8 mouse cellular contexts compared by ENCODE assay signal in genomic region chr11:60418473-60418803, GRCm38 (mm10). TPM values are rescaled to one million over a fixed set of nuclear protein-coding genes. Genes with fewer than 3 reads are reported as not detected.
DNase-seq lines count a peak whose midpoint lies in the region; ATAC-seq and TF ChIP-seq lines count a peak whose summit lies in the region.

No protein-coding gene starts in this region.

- TF ChIP-seq CTCF in lung, embryonic 14.5 days (IDR thresholded peaks at IDR 0.05; ENCODE audit: low read depth): no peak

- H3K27ac ChIP-seq in lung, embryonic 14.5 days (ENCODE audit: low read depth): no peak overlapping the region
- peak overlapping the region; percentile 96 for H3K27ac ChIP-seq in embryonic facial prominence, embryonic 10.5 days (replicated peaks)
- H3K27ac ChIP-seq in hindbrain, embryonic 16.5 days (ENCODE audit: low read depth, low read length): no peak overlapping the region
- peak overlapping the region; percentile 89 for H3K27ac ChIP-seq in liver, embryonic 13.5 days

- peak; percentile 12 for DNase-seq in lung, embryonic 14.5 days
- no peak for DNase-seq in lung, adult 18-20 months
- peak; percentile 13 for DNase-seq in embryonic facial prominence, embryonic 10.5 days (ENCODE audit: low spot score)
- peak; percentile 46 for DNase-seq in liver, embryonic 13.5 days
- peak; percentile 8 for DNase-seq in splenic B cell, adult 2 months (ENCODE audit: low read depth, low spot score)
- no peak for DNase-seq in right cerebral cortex, adult 18-20 months
- DNase-seq in gastrocnemius, postnatal 4 days (ENCODE audit: low spot score in 2 of 2): no peak

- H3K4me2 ChIP-seq in lung, embryonic 14.5 days: peak overlapping the region; percentile 96
- peak overlapping the region; percentile 76 for H3K4me2 ChIP-seq in hindbrain, embryonic 16.5 days (ENCODE audit: low read length)
- peak overlapping the region; percentile 89 for H3K4me2 ChIP-seq in liver, embryonic 13.5 days

- 8% methylated on average over 6 of the region's 6 CpGs for WGBS in lung, embryonic 14.5 days
- WGBS in embryonic facial prominence, embryonic 10.5 days: 17% methylated on average over 6 of the region's 6 CpGs
- 27% methylated on average over 6 of the region's 6 CpGs for WGBS in hindbrain, embryonic 16.5 days
- 2% methylated on average over 6 of the region's 6 CpGs for WGBS in liver, embryonic 13.5 days (ENCODE audit: insufficient replicate concordance)

- no peaks in the 10 kb centered on the region for H3K9me3 ChIP-seq in lung, embryonic 14.5 days (ENCODE audit: low read depth, low read length)
- no peaks in the 10 kb centered on the region for H3K9me3 ChIP-seq in embryonic facial prominence, embryonic 10.5 days
- no peaks in the 10 kb centered on the region for H3K9me3 ChIP-seq in hindbrain, embryonic 16.5 days (ENCODE audit: control insufficient read depth, low read length)
- no peaks in the 10 kb centered on the region for H3K9me3 ChIP-seq in liver, embryonic 13.5 days (replicated peaks)

- peak overlapping the region; percentile 93 for H3K4me3 ChIP-seq in lung, embryonic 14.5 days (ENCODE audit: low read depth, low read length)
- H3K4me3 ChIP-seq in embryonic facial prominence, embryonic 10.5 days: peak overlapping the region; percentile 98
- peak overlapping the region; percentile 80 for H3K4me3 ChIP-seq in hindbrain, embryonic 16.5 days (ENCODE audit: low read length)
- H3K4me3 ChIP-seq in liver, embryonic 13.5 days (replicated peaks): peak overlapping the region; percentile 91

- H3K9ac ChIP-seq in lung, embryonic 14.5 days: peak overlapping the region; percentile 93
- peak overlapping the region; percentile 88; the same call in 1 of the 2 replicates for H3K9ac ChIP-seq in hindbrain, embryonic 16.5 days (ENCODE audit: low read depth, low read length)
- peak overlapping the region; percentile 94 for H3K9ac ChIP-seq in liver, embryonic 13.5 days

- no peak for ATAC-seq in lung, embryonic 14.5 days (ENCODE audit: insufficient read depth)
- ATAC-seq in hindbrain, embryonic 16.5 days: no peak
- ATAC-seq in liver, embryonic 13.5 days (ENCODE audit: low read depth): no peak

- peaks cover 11% of the 10 kb centered on the region; the same call in 1 of the 2 replicates for H3K4me1 ChIP-seq in lung, embryonic 14.5 days (ENCODE audit: insufficient read depth)
- peaks cover 37% of the 10 kb centered on the region for H3K4me1 ChIP-seq in embryonic facial prominence, embryonic 10.5 days
- peaks cover 23% of the 10 kb centered on the region for H3K4me1 ChIP-seq in hindbrain, embryonic 16.5 days (ENCODE audit: control insufficient read depth, insufficient read depth, low read depth, low read length)
- peaks cover 41% of the 10 kb centered on the region for H3K4me1 ChIP-seq in liver, embryonic 13.5 days (replicated peaks)

- no peaks in the 10 kb centered on the region for H3K27me3 ChIP-seq in lung, embryonic 14.5 days (ENCODE audit: insufficient read depth, low read length)
- H3K27me3 ChIP-seq in embryonic facial prominence, embryonic 10.5 days (replicated peaks; ENCODE audit: low read depth, poor library complexity, severe bottlenecking): no peaks in the 10 kb centered on the region
- H3K27me3 ChIP-seq in hindbrain, embryonic 16.5 days (replicated peaks; ENCODE audit: control insufficient read depth, insufficient read depth, low read length): no peaks in the 10 kb centered on the region
- H3K27me3 ChIP-seq in liver, embryonic 13.5 days: no peaks in the 10 kb centered on the region
- H3K27me3 ChIP-seq in splenic B cell, adult 2 months (ENCODE audit: control insufficient read depth, insufficient read depth, low read length, poor library complexity, severe bottlenecking): no peaks in the 10 kb centered on the region

- no peaks in the 10 kb centered on the region for H3K36me3 ChIP-seq in lung, embryonic 14.5 days (ENCODE audit: insufficient read depth)
- peaks cover 3% of the 10 kb centered on the region; the same call in 1 of the 2 replicates for H3K36me3 ChIP-seq in embryonic facial prominence, embryonic 10.5 days (replicated peaks)
- no peaks in the 10 kb centered on the region for H3K36me3 ChIP-seq in hindbrain, embryonic 16.5 days (ENCODE audit: control insufficient read depth, insufficient read depth, low read length)
- H3K36me3 ChIP-seq in liver, embryonic 13.5 days: no peaks in the 10 kb centered on the region; the same call in 1 of the 2 replicates
- H3K36me3 ChIP-seq in splenic B cell, adult 2 months (ENCODE audit: control insufficient read depth, insufficient read depth, low read length, poor library complexity, severe bottlenecking): no peaks in the 10 kb centered on the region

RNA-seq across cellular contexts. Expression of gene Atpaf2, which starts 0.2 kb away (rescaled TPM):
- 47.5 and 50.1 TPM in 2 replicates for polyA plus RNA-seq in lung, embryonic 14.5 days (2014; fragmentation: Nextera tagmentation; extraction: Ambion mirVana)
- 61.7 and 63.6 TPM in 2 replicates for polyA plus RNA-seq in embryonic facial prominence, embryonic 10.5 days (2016; fragmentation: Nextera tagmentation; extraction: Ambion mirVana)
- polyA plus RNA-seq in hindbrain, embryonic 16.5 days (2015; fragmentation: Nextera tagmentation; extraction: Ambion mirVana): 45.9 and 47.6 TPM in 2 replicates
- polyA plus RNA-seq in liver, embryonic 13.5 days (2015; fragmentation: Nextera tagmentation; extraction: Ambion mirVana): 43.5 and 44.0 TPM in 2 replicates
- total RNA-seq in gastrocnemius, postnatal 4 days (2021): 10 to 100 TPM; 29.3 to 31.7 TPM

RNA-seq across cellular contexts. Expression of gene Gid4, which starts 1.5 kb away (rescaled TPM):
- polyA plus RNA-seq in lung, embryonic 14.5 days (2014; fragmentation: Nextera tagmentation; extraction: Ambion mirVana): 26.8 and 27.1 TPM in 2 replicates
- polyA plus RNA-seq in embryonic facial prominence, embryonic 10.5 days (2016; fragmentation: Nextera tagmentation; extraction: Ambion mirVana): 26.9 and 28.5 TPM in 2 replicates
- 22.2 and 24.7 TPM in 2 replicates for polyA plus RNA-seq in hindbrain, embryonic 16.5 days (2015; fragmentation: Nextera tagmentation; extraction: Ambion mirVana)
- 9.9 and 12.8 TPM in 2 replicates for polyA plus RNA-seq in liver, embryonic 13.5 days (2015; fragmentation: Nextera tagmentation; extraction: Ambion mirVana)
- total RNA-seq in gastrocnemius, postnatal 4 days (2021): 10 to 100 TPM; 21.0 to 23.6 TPM

RNA-seq across cellular contexts. Expression of gene Drg2, which starts 36.0 kb away (rescaled TPM):
- 105 and 109 TPM in 2 replicates for polyA plus RNA-seq in lung, embryonic 14.5 days (2014; fragmentation: Nextera tagmentation; extraction: Ambion mirVana)
- 141 and 143 TPM in 2 replicates for polyA plus RNA-seq in embryonic facial prominence, embryonic 10.5 days (2016; fragmentation: Nextera tagmentation; extraction: Ambion mirVana)
- polyA plus RNA-seq in hindbrain, embryonic 16.5 days (2015; fragmentation: Nextera tagmentation; extraction: Ambion mirVana): 100 and 101 TPM in 2 replicates
- 47.6 and 52.3 TPM in 2 replicates for polyA plus RNA-seq in liver, embryonic 13.5 days (2015; fragmentation: Nextera tagmentation; extraction: Ambion mirVana)
- total RNA-seq in gastrocnemius, postnatal 4 days (2021): 10 to 100 TPM; 43.6 to 44.5 TPM

RNA-seq across cellular contexts. Expression of gene Myo15, which starts 50.7 kb away (rescaled TPM):
- polyA plus RNA-seq in lung, embryonic 14.5 days (2014; fragmentation: Nextera tagmentation; extraction: Ambion mirVana): 0.03 and 0.08 TPM in 2 replicates
- polyA plus RNA-seq in embryonic facial prominence, embryonic 10.5 days (2016; fragmentation: Nextera tagmentation; extraction: Ambion mirVana): 0.21 and 0.22 TPM in 2 replicates
- 0.26 and 0.40 TPM in 2 replicates for polyA plus RNA-seq in hindbrain, embryonic 16.5 days (2015; fragmentation: Nextera tagmentation; extraction: Ambion mirVana)
- polyA plus RNA-seq in liver, embryonic 13.5 days (2015; fragmentation: Nextera tagmentation; extraction: Ambion mirVana): 0.16 and 0.21 TPM in 2 replicates
- total RNA-seq in gastrocnemius, postnatal 4 days (2021): under 1 TPM; 0.05 to 0.18 TPM

Comparison
In these comparisons a context has a peak if more than half of its experiments do, and no peak if none do; other contexts are left out.
1. DNase-seq: peak in lung, embryonic 14.5 days (single experiment), embryonic facial prominence, embryonic 10.5 days (single experiment), liver, embryonic 13.5 days (single experiment) and splenic B cell, adult 2 months (single experiment); none in lung, adult 18-20 months (0 of 2), right cerebral cortex, adult 18-20 months (single experiment) and gastrocnemius, postnatal 4 days (0 of 2).
2. H3K27ac ChIP-seq: peak in embryonic facial prominence, embryonic 10.5 days (single experiment) and liver, embryonic 13.5 days (single experiment); none in lung, embryonic 14.5 days (single experiment) and hindbrain, embryonic 16.5 days (single experiment).
3. Peak in every context shown above with its lines, with median percentiles within 50 percentile points of each other: H3K4me2 ChIP-seq, H3K4me3 ChIP-seq and H3K9ac ChIP-seq.